Mouse (Mus musculus): ENCODE measurements around the gene Cog6. TPM values are rescaled to one million over a fixed set of nuclear protein-coding genes. Genes with fewer than 3 reads are reported as not detected.
A peak's percentile ranks its signal among the peaks of the same experiment; 100 is the strongest.

The Cog6 gene
- total RNA-seq, 2 experiments from 2014 or later = 32.0 to 35.9 TPM

GRCm38 (mm10) chr3:52967046-52967445 is 50.0 kb downstream of the Cog6 start:
- no peak for DNase-seq (ENCODE audit: extremely low spot score in 1 of 2, low spot score in 1 of 2)

GRCm38 (mm10) chr3:52964206-52964605 is 52.8 kb downstream of the Cog6 start:
- no peak for DNase-seq (ENCODE audit: extremely low spot score in 1 of 2, low spot score in 1 of 2)

- no peak for DNase-seq (ENCODE audit: extremely low spot score in 1 of 2, low spot score in 1 of 2)
Measured at GRCm38 (mm10) chr3:52963441-52963840, 53.6 kb downstream of the Cog6 start.

GRCm38 (mm10) chr3:52962391-52962790 is 54.6 kb downstream of the Cog6 start:
- no peak for DNase-seq (ENCODE audit: extremely low spot score in 1 of 2, low spot score in 1 of 2)

- no peak for DNase-seq (ENCODE audit: extremely low spot score in 1 of 2, low spot score in 1 of 2)
Measured at GRCm38 (mm10) chr3:52961661-52962060, 55.4 kb downstream of the Cog6 start.

- DNase-seq (ENCODE audit: extremely low spot score in 1 of 2, low spot score in 1 of 2) = no peak
Measured at GRCm38 (mm10) chr3:52960951-52961350, 56.1 kb downstream of the Cog6 start.

GRCm38 (mm10) chr3:52958444-52959120 is 58.5 kb downstream of the Cog6 start:
- no peak for DNase-seq (ENCODE audit: extremely low spot score in 1 of 2, low spot score in 1 of 2)

- no peak for DNase-seq (ENCODE audit: extremely low spot score in 1 of 2, low spot score in 1 of 2)
Measured at GRCm38 (mm10) chr3:52957861-52958260, 59.2 kb downstream of the Cog6 start.

- DNase-seq (ENCODE audit: extremely low spot score in 1 of 2, low spot score in 1 of 2) = no peak
Measured at GRCm38 (mm10) chr3:52956236-52956635, 60.8 kb downstream of the Cog6 start.

GRCm38 (mm10) chr3:52955481-52956019 is 61.5 kb downstream of the Cog6 start:
- no peak for DNase-seq (ENCODE audit: extremely low spot score in 1 of 2, low spot score in 1 of 2)

- DNase-seq (ENCODE audit: extremely low spot score in 1 of 2, low spot score in 1 of 2) = no peak
Measured at GRCm38 (mm10) chr3:52954656-52955055, 62.4 kb downstream of the Cog6 start.

- DNase-seq (ENCODE audit: extremely low spot score in 1 of 2, low spot score in 1 of 2) = no peak
Measured at GRCm38 (mm10) chr3:52953831-52954230, 63.2 kb downstream of the Cog6 start.

GRCm38 (mm10) chr3:52948824-52949223 is 68.2 kb downstream of the Cog6 start:
- no peak for DNase-seq (ENCODE audit: extremely low spot score in 1 of 2, low spot score in 1 of 2)

- no peak for DNase-seq (ENCODE audit: extremely low spot score in 1 of 2, low spot score in 1 of 2)
Measured at GRCm38 (mm10) chr3:52947444-52947843, 69.6 kb downstream of the Cog6 start.

- DNase-seq (ENCODE audit: extremely low spot score in 1 of 2, low spot score in 1 of 2) = peak in 1 of 2 experiments; percentile 44
Measured at GRCm38 (mm10) chr3:52940832-52941468, 76.1 kb downstream of the Cog6 start.

- DNase-seq (ENCODE audit: extremely low spot score in 1 of 2, low spot score in 1 of 2) = no peak
Measured at GRCm38 (mm10) chr3:52938398-52938797, 78.6 kb downstream of the Cog6 start.

GRCm38 (mm10) chr3:52937739-52938306 is 79.2 kb downstream of the Cog6 start:
- DNase-seq (ENCODE audit: extremely low spot score in 1 of 2, low spot score in 1 of 2) = no peak

GRCm38 (mm10) chr3:52931956-52932355 is 85.1 kb downstream of the Cog6 start:
- DNase-seq (ENCODE audit: extremely low spot score in 1 of 2, low spot score in 1 of 2) = no peak
